Mouse (Mus musculus): ENCODE measurements around the gene Arhgef7. TPM values are rescaled to one million over a fixed set of nuclear protein-coding genes. Genes with fewer than 3 reads are reported as not detected.
"Not testable (repeated sequence)": the region's sequence is repeated elsewhere in the genome, so short reads cannot be mapped to it uniquely, and the experiment has no call there.

Gene Arhgef7
- total RNA-seq, 2 experiments from 2014 or later, result 107 to 114 TPM

DNA sequence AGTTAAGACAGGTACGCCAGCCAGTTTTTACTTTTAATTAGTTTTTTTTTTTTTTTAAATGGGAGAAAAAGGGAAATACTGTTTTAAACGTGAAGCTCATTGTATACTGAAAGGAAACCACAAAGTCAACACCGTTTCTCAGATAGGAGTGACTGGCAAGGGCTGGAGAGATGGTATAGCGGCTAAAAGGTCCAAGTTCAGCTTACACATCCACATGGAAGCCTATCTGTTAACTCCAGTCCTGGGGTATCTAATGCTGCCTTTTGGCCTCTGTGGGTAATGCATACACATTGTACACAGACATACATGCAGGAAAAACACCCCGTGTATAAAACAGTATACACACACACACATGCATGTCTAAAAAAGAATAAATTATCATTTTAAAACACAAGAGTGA, 104.4 kb downstream of the Arhgef7 start:
- DNase-seq (ENCODE audit: low spot score in 2 of 2), result no peak

DNA sequence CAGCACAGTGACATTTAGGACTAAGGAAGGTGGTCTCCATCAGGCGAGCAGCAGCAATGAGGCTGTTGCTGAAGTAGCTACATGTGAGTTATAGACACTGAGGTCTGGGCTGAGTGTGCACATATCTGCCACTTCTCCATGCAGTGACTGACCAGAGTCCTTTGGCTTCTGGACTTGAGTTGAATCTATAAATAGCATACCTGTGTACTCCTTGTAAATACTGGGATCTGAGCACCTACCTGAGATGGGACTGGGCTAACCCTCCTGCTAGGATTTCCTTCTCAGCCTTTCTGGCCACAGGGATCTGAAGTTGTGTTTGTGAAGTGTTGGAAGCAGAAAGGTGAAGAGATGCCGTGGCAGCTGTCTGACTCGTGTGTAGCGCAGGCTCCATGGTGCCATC, 105.6 kb downstream of the Arhgef7 start:
- DNase-seq (ENCODE audit: low spot score in 2 of 2), result no peak

DNA sequence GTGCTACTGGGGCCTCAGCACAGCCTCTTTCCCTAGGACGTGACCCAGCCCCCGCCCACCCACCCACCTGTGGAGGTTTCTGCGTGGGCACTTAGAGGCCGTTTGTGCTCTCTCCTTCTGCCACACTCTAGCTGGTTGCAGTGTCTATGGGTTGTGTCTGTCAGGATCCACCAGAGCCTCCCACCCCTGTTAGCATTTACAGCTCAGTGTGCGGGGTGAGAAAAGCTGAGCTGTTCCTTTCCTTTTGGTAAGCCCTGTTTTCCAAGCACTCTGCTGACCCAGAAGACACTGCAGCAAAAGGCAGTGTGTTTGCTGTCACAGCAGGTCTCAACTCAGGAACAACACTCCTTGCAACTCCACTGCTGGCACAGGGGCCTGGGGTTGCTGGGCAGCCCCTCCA, 106.7 kb downstream of the Arhgef7 start:
- DNase-seq (ENCODE audit: low spot score in 2 of 2), result no peak

DNA sequence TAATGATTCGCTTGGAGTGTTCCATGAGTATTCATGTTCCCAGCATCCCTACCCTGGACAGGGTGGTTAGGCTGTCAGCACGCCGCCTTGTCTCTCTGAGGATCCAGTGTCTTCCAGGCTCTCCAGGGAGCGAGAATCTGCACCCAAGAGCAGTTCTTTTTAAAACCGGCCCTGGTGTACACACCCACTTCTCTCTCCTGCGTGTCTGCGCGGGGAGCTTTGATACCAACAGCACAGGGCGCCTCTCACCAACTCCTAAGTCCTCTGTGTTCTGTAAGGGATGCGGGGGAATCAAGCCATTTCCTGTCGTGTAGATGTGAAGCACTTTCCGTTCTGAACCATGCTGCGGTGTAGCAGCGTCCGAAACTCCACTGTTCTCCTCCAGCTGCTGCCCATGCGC, 107.2 kb downstream of the Arhgef7 start:
- DNase-seq (ENCODE audit: low spot score in 2 of 2), result no peak

DNA sequence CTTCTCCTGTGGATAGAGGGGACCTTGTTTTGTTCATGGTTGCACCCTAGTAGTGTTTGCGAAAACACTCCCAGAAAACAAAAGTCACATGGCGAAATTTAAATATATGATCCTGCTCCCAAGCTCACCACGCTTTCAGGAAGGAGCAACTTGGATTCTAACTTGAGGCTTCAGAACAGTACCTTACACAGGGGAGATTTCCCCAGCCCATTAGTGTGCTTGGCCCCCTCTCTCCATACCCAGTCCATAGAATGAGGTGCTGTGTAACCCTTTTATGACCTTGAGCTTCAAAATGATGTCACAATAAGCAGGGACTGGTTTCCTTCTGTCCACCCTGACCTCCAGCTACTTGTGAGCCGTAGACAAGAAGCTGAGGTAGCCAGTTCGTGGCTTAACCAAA, 112.7 kb downstream of the Arhgef7 start, which contains the start of gene Tex29:
Gene Tex29, plus strand, starts transcription at position 301 of the 400 bp plus-strand sequence.
- DNase-seq (ENCODE audit: low spot score in 2 of 2), result no peak

DNA sequence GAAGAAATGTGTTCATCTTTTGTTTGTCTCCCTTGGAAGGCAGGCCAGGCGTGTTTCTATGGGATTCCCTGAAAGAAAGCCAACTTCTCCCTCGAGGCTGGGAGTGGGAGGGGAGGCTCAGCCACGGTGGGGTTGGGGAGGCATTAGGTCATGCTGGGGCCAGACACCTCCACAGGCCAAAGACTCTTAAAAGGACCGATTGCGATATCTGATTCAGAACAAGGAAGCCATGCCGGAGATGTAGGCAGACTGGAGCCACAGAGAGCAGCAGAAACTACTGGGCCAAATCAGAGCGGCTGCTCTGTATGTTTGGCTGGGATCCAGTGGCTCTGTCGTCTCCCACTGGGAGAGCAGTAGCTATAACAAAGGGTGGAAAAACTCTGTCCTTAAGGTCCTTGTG, 114.0 kb downstream of the Arhgef7 start:
- DNase-seq (ENCODE audit: low spot score in 2 of 2), result no peak

DNA sequence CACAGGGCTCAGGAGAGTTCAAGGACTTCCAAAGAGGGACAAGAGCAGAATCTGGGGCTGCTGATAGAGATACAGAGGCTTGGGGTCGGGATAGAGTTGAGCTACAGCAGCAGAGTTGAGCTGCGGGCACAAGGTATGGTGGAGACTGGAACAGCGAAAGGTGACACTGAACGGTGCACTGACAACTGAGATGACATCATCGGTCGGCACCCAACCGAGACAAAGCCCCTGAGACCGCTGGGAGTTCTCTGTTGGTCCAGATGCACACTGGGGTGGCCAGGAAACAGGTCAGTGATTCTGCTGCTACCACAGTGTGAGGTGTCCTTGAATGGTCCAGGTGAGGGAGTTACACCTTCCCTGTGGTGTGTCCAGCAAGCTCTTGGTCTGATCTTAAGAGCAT, 115.2 kb downstream of the Arhgef7 start:
- no peak for DNase-seq (ENCODE audit: low spot score in 2 of 2)

DNA sequence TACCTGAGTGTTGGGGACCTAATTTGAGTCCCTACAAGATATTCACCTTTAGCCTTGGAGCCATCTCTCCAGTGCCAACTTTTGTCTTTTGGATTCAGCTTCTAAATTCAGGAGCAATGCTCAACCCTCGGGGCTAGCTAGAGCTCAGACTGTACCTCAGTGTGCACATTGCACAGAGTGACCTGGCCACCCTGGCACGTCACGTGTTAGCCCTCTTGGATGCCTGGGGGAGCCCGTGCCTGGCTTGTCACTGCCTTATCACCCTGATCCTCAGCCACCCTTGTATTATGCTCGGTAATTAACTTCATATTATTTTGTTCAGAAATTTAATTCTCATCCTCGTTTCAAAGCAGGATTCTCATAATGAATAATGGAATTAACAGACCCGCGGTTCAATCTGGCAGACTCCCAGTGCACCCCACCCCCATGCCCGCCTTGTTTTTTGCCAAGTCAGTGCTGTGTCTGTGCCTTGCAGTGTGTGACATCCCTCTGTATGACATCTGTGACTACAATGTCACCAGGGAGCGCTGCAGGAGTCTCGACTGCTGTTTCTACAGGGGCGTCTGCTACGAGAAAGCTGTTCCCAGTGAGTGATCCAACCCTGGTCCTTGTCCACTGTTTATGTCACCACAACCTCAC, 116.3 kb downstream of the Arhgef7 start:
- DNase-seq (ENCODE audit: low spot score in 2 of 2), result no peak

DNA sequence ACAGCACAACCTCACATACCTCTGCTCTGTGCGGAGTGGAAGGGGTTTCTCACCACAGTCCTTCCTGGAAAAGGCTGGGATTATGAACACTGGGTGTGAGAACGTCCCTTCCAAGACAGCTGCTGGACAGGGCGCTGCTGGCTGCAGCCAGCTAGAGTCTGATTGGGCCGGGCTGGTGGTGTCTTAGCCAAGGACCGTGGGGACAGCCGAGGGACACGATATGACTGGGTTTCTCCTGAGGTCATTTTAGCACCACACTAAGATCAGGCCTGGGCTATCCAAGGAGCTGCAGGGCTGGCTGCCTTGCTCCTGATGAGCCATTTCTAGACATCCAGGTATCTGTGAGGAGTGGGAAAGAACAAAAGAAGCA, 116.8 kb downstream of the Arhgef7 start:
- DNase-seq (ENCODE audit: low spot score in 2 of 2), result no peak

DNA sequence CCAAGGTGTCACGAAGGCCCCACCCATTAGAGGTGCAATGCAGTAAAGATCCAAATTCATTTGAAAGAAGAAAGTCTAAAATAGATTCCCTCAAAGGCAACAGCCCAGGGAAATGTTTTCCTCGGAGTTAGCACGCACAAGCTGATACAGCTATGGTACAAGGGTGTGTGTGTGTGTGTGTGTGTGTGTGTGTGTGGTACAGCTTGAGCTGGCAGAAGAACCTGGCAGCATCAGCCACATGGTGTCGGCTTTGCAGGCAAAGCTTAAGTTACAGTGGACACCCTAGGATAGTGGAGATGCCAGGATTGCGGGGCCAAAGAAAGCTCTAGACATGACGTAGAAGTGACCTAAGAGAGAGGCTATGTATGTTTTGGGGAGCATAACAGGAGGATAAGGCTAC, 119.3 kb downstream of the Arhgef7 start:
- DNase-seq (ENCODE audit: low spot score in 2 of 2), result no peak

DNA sequence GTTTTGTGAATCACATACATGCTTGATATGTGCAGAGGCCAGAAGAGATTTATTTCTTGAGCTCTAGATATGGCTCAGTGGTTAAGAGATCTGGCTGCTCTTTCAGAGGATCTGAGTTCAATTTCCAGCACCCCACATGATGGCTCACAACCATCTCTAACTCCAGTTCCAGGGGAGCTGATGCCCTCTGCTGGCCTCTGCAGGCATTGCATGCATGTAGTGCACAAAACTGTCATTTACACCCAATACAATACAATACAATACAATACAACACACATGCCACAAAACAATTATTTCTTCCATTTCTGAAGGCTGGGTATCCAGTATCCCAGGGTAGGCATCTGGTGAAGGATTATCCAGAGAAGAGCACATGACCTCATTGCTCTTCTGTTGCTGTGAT, 140.3 kb downstream of the Arhgef7 start:
- DNase-seq (ENCODE audit: low spot score in 2 of 2), result no peak

DNA sequence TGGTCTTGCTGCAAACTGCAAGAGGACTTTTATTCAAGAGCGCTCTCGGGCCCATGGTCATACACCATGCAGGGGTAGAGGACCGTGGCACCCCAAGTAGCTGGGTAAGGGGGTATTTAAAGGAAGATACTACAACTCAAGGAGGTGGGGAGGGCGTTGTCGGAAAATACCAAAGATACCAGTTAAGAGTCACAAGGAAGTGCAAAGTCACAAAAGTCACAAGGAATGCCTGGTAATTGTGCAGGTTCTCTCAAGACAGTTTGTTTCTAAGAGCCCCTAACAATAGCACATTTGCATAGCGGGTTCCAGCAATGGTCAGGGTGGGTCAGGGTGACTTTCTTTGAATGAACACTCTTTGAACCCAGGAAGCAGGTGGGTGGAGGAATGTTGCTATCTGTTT, 146.7 kb downstream of the Arhgef7 start:
- DNase-seq (ENCODE audit: low spot score in 2 of 2), result not testable (repeated sequence)

DNA sequence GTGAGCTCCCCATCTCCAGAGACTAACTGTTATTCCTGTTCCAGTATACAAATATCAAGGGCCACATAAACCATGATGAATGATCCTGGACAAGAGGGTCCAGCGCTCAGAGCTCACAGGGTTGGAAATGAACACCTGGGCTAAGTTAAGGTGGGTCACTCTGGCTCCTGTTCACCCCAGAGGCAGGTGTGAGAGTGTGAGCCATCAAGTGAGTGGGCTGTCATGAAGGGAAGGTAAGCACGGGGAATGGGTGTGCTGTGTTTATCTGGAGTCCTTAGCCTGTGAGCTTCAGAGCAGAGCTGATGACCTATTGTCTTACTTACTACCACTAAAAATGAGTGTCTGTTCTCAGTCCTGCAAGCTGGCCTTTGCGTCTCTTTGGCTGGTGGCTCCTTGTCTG, 157.1 kb downstream of the Arhgef7 start:
- no peak for DNase-seq (ENCODE audit: low spot score in 2 of 2)

Other genes starting within 250 kb of the Arhgef7 start
- gene Rab20, start 249.0 kb upstream of the Arhgef7 start, total RNA-seq (2021), result under 1 TPM; 0.70 to 0.91 TPM
- gene Naxd, start 230.2 kb upstream of the Arhgef7 start, total RNA-seq (2021), result 10 to 100 TPM; 32.2 to 36.5 TPM
- gene Cars2, start 176.9 kb upstream of the Arhgef7 start, total RNA-seq (2021), result 10 to 100 TPM; 20.5 to 24.3 TPM
- 10 to 100 TPM; 39.7 to 47.8 TPM for gene Ing1, start 172.2 kb upstream of the Arhgef7 start, total RNA-seq (2021)
- gene Ankrd10, start 92.0 kb upstream of the Arhgef7 start, total RNA-seq (2021), result 10 to 100 TPM; 68.0 to 98.1 TPM
- not detected for gene 1700016D06Rik, start 26.7 kb upstream of the Arhgef7 start, total RNA-seq (2021)
- not detected for gene Tex29, start 112.8 kb downstream of the Arhgef7 start, total RNA-seq (2021)